Mouse (Mus musculus) hematopoietic stem cell, adult 5-6 weeks (primary cell): ENCODE measurements at regions not wholly inside any gene's neighbourhood (a gene's known extent, or its start where the extent isn't known, plus 50 kb on each side); places are given as distances from the start of the nearest gene placed in this dataset.

Experiments
- ATAC-seq, 2 experiments: fragments of 125-278 bp in 1 of 2; replicated peaks in 1 of 2; 2 replicates each; pipeline ENCODE4 v1.8.0; 2016 to 2017; ENCODE audit warnings: inconsistent platforms in 2 of 2, mild to moderate bottlenecking in 2 of 2, moderate number of reproducible peaks in 2 of 2, low read depth in 1 of 2, moderate TSS enrichment in 1 of 2; ENCODE audit not compliant: low FRiP score in 2 of 2, poor library complexity in 2 of 2, severe bottlenecking in 2 of 2, insufficient read depth in 1 of 2, low TSS enrichment in 1 of 2

- no peak for ATAC-seq
These were observed 265.8 kb upstream of the Osr1 start for GRCm38 (mm10) chr12:9304146-9304545.

- ATAC-seq: no peak
These were observed 231.8 kb upstream of the Osr1 start for GRCm38 (mm10) chr12:9337891-9338672.

GRCm38 (mm10) chr12:9338801-9339231 is 231.1 kb upstream of the Osr1 start:
- ATAC-seq: no peak

- ATAC-seq: no peak
These were observed 229.1 kb upstream of the Osr1 start for GRCm38 (mm10) chr12:9340769-9341168.

- ATAC-seq: no peak
These were observed 224.6 kb upstream of the Osr1 start for GRCm38 (mm10) chr12:9345359-9345758.

- no peak for ATAC-seq
These were observed 214.4 kb upstream of the Osr1 start for GRCm38 (mm10) chr12:9355512-9355911.

GRCm38 (mm10) chr12:9357856-9358255 is 212.1 kb upstream of the Osr1 start:
- no peak for ATAC-seq

- ATAC-seq: no peak
These were observed 211.0 kb upstream of the Osr1 start for GRCm38 (mm10) chr12:9358872-9359271.

GRCm38 (mm10) chr12:9365931-9366330 is 204.0 kb upstream of the Osr1 start:
- no peak for ATAC-seq

GRCm38 (mm10) chr12:9368682-9369081 is 201.2 kb upstream of the Osr1 start:
- no peak for ATAC-seq

GRCm38 (mm10) chr12:9401956-9402355 is 168.0 kb upstream of the Osr1 start:
- no peak for ATAC-seq

- ATAC-seq: no peak
These were observed 164.9 kb upstream of the Osr1 start for GRCm38 (mm10) chr12:9404981-9405380.

- no peak for ATAC-seq
These were observed 150.6 kb upstream of the Osr1 start for GRCm38 (mm10) chr12:9419311-9419710.

- ATAC-seq: no peak
These were observed 139.3 kb upstream of the Osr1 start for GRCm38 (mm10) chr12:9430656-9431055.

GRCm38 (mm10) chr12:9438575-9439161 is 131.2 kb upstream of the Osr1 start:
- ATAC-seq: no peak

- no peak for ATAC-seq
These were observed 119.3 kb upstream of the Osr1 start for GRCm38 (mm10) chr12:9450620-9451019.

- no peak for ATAC-seq
These were observed 109.7 kb upstream of the Osr1 start for GRCm38 (mm10) chr12:9460193-9460592.

- ATAC-seq: no peak
These were observed 100.1 kb upstream of the Osr1 start for GRCm38 (mm10) chr12:9469655-9470470.
